Mouse (Mus musculus) ES-E14 (cell line): ENCODE measurements around the gene Kcna10.

Experiments used
- CHD2 ChIP-seq: IDR thresholded peaks from 2 replicates; pipeline ENCODE4 v1.6.1; 2014; ENCODE audit warnings: mild to moderate bottlenecking, low read depth, low read length, inconsistent platforms
- HCFC1 ChIP-seq: IDR thresholded peaks from 2 replicates; pipeline ENCODE4 v1.6.1; 2012; ENCODE audit warnings: low read length, inconsistent platforms, borderline replicate concordance; ENCODE audit not compliant: insufficient read depth
- ZC3H11A ChIP-seq: IDR thresholded peaks from 2 replicates; pipeline ENCODE4 v1.6.1; 2012; ENCODE audit warnings: low read depth, mild to moderate bottlenecking, inconsistent platforms, low read length, borderline replicate concordance

DNA sequence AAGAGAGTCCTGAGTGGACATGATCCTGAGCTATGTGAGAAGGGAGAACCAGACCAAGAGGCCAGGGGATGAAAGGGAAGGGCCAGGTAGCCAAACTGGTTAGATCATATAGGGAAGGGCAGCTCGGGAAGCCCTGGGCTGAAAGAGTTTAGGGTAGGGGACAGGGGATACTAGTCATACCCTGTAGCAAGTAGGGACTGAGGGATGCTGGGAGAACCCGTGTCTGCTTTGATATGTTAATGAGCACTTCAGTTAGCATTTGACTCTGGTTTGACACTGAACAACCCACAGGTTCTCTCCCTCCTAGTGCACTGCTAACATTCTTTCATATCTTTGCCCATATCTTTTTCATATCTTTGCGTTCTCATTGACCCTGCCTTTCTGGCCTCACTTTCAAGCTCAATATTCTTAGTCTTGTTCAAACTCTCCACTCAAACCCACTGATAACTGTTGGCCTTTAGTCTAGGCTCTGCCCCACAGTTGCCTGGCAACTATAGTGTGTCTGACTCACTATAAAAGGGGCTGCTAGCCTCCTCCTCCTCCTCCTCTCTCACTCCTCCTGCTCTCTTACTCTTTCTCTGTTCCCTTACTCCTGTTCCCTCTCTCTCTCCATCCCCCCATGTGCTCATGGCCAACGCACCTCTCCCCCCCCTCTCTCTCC, 23.8 kb downstream of the Kcna10 start:
- TF ChIP-seq CHD2 (no peak), ZC3H11A (no peak), HCFC1 (no peak)
